Comparison of ENCODE assay signal across 10 mouse cellular contexts in genomic region chr3:37976566-37976965, GRCm38 (mm10).
DNase-seq lines count a peak whose midpoint lies in the region; ATAC-seq and TF ChIP-seq lines count a peak whose summit lies in the region.
"Had no signal": no experiment of that assay in that cellular context is flagged by ENCODE, and none has a peak within 500 bp of the region (broad histone marks: within the 10 kb centered on the region; RNA-seq: fewer than 3 reads in every experiment).

No protein-coding gene starts in this region.

- no peak overlapping the region for H3K9ac ChIP-seq in hindbrain, embryonic 13.5 days
- H3K9ac ChIP-seq in midbrain, embryonic 15.5 days = 0 out of 2 replicates have a peak overlapping the region, but pooled peaks have one; percentile 8

- 0 out of 2 replicates have a peak, but pooled peaks have one; percentile 54 for ATAC-seq in hindbrain, embryonic 13.5 days (ENCODE audit: low FRiP score)
- ATAC-seq in midbrain, embryonic 15.5 days (replicated peaks) = no peak

- WGBS in hindbrain, embryonic 13.5 days = 37% methylated on average over 13 of the region's 13 CpGs
- 38% methylated on average over 13 of the region's 13 CpGs for WGBS in midbrain, embryonic 15.5 days

- peaks cover 7% of the 10 kb centered on the region; the same call in 1 of the 2 replicates for H3K27me3 ChIP-seq in hindbrain, embryonic 13.5 days
- H3K27me3 ChIP-seq in midbrain, embryonic 15.5 days (replicated peaks) = 0 out of 2 replicates have a peak, but pooled peaks cover 3% of the 10 kb centered on the region

- H3K9me3 ChIP-seq in hindbrain, embryonic 13.5 days = no peaks in the 10 kb centered on the region
- H3K9me3 ChIP-seq in midbrain, embryonic 15.5 days = no peaks in the 10 kb centered on the region
- H3K9me3 ChIP-seq: megakaryocyte, embryonic 14.5 days had no signal

- peaks cover 17% of the 10 kb centered on the region for H3K4me1 ChIP-seq in hindbrain, embryonic 13.5 days (replicated peaks)
- H3K4me1 ChIP-seq in midbrain, embryonic 15.5 days = peaks cover 9% of the 10 kb centered on the region

- H3K27ac ChIP-seq in gastrocnemius, adult 2 months = peak overlapping the region; percentile 73
- no peak overlapping the region for H3K27ac ChIP-seq in hindbrain, embryonic 13.5 days
- H3K27ac ChIP-seq in midbrain, embryonic 15.5 days = no peak overlapping the region

- H3K36me3 ChIP-seq in hindbrain, embryonic 13.5 days = no peaks in the 10 kb centered on the region
- H3K36me3 ChIP-seq in midbrain, embryonic 15.5 days (replicated peaks) = no peaks in the 10 kb centered on the region

- peak overlapping the region; percentile 60 for H3K4me3 ChIP-seq in gastrocnemius, adult 2 months
- H3K4me3 ChIP-seq in hindbrain, embryonic 13.5 days = peak overlapping the region; percentile 12; the same call in 1 of the 2 replicates
- H3K4me3 ChIP-seq in midbrain, embryonic 15.5 days = peak overlapping the region; percentile 16
- H3K4me3 ChIP-seq: erythroblast, embryonic 14.5 days; megakaryocyte, embryonic 14.5 days had no signal

- intact Hi-C loops in gastrocnemius, adult 2 months (cut with DNase I) = loop anchor here (10.0 kb wide), 1 partner anchor 228 kb away; no protein-coding TSS in a partner anchor
- intact Hi-C loops in left cerebral cortex, postnatal 25 days (cut with DNase I) = no loop called here

- peak; percentile 11 to 49 for DNase-seq in urinary bladder, adult 18-20 months (ENCODE audit: low spot score in 2 of 2)
- DNase-seq in urinary bladder, postnatal 10 days (ENCODE audit: low spot score) = no peak
- peak; percentile 90 for DNase-seq in gastrocnemius, adult 2 months
- DNase-seq in left cerebral cortex, postnatal 25 days (ENCODE audit: low spot score in 2 of 2) = peak; percentile 28 to 30
- peak; percentile 33 for DNase-seq in urinary bladder, postnatal 25 days (ENCODE audit: low spot score)
- DNase-seq in MN1 (ENCODE audit: low spot score) = no peak

- peak overlapping the region; percentile 38 for H3K4me2 ChIP-seq in hindbrain, embryonic 13.5 days
- H3K4me2 ChIP-seq in midbrain, embryonic 15.5 days = peak overlapping the region; percentile 36

- TF ChIP-seq CTCF in gastrocnemius, adult 2 months (IDR thresholded peaks at IDR 0.05) = no peak

Comparison
In these comparisons a context has a peak if more than half of its experiments do, and no peak if none do; other contexts are left out.
1. DNase-seq: peak in urinary bladder, adult 18-20 months (2 of 2), gastrocnemius, adult 2 months (single experiment), left cerebral cortex, postnatal 25 days (2 of 2) and urinary bladder, postnatal 25 days (single experiment); none in urinary bladder, postnatal 10 days (single experiment) and MN1 (single experiment).
2. Peak in every context shown above with its lines, with median percentiles within 50 percentile points of each other: H3K4me3 ChIP-seq.